Mouse (Mus musculus) CH12.LX (cell line): Measurements from ENCODE around the gene Srpr. TPM values are rescaled to one million over a fixed set of nuclear protein-coding genes. Genes with fewer than 3 reads are reported as not detected.
A peak's percentile ranks its signal among the peaks of the same experiment; 100 is the strongest.

ENCODE experiments used
- DNase-seq: peaks from one replicate; pipeline ENCODE4 v3.0.0-alpha.2; 2013; ENCODE audit errors: extremely low read depth
- H3K27ac ChIP-seq: 2 replicates; pipeline ENCODE4 v1.5.1; 2012; ENCODE audit warnings: low read depth, mild to moderate bottlenecking, control low read depth, moderate library complexity; ENCODE audit not compliant: insufficient read depth
- H3K27me3 ChIP-seq: replicated peaks from 2 replicates; pipeline ENCODE3; 2012; ENCODE audit warnings: inconsistent platforms
- H3K36me3 ChIP-seq, 2 experiments: replicated peaks in 1 of 2; 2 replicates each; pipeline versions ENCODE3 to v1.6.1; 2012; ENCODE audit warnings: inconsistent platforms in 1 of 2, low read length in 1 of 2, mild to moderate bottlenecking in 1 of 2, mixed read lengths in 1 of 2, moderate library complexity in 1 of 2; ENCODE audit not compliant: control insufficient read depth in 1 of 2, insufficient read depth in 1 of 2
- H3K4me1 ChIP-seq, 2 experiments: 2 replicates each; pipeline ENCODE4 v1.6.1; 2012; ENCODE audit warnings: inconsistent platforms in 1 of 2, moderate library complexity in 1 of 2; ENCODE audit not compliant: insufficient read depth in 2 of 2, control insufficient read depth in 1 of 2
- H3K4me2 ChIP-seq: 2 replicates; pipeline ENCODE4 v1.6.1; 2012; ENCODE audit warnings: low read depth, mild to moderate bottlenecking, control low read depth; ENCODE audit not compliant: poor library complexity, insufficient read depth, severe bottlenecking
- H3K4me3 ChIP-seq, 3 experiments: fragments of 150-350 bp in 1 of 3; sonication (generic) in 1 of 3; replicated peaks in 1 of 3; 2 replicates each; pipeline versions ENCODE3 to v1.5.1; 2011 to 2012; ENCODE audit warnings: low read depth in 2 of 3, low read length in 2 of 3, mild to moderate bottlenecking in 2 of 3, moderate library complexity in 2 of 3, control low read depth in 1 of 3, improper control_type of control experiment in 1 of 3, inconsistent platforms in 1 of 3, mixed read lengths in 1 of 3; ENCODE audit not compliant: poor library complexity in 1 of 3
- H3K79me2 ChIP-seq: replicated peaks from 2 replicates; pipeline ENCODE4 v1.6.1; 2012; ENCODE audit warnings: mild to moderate bottlenecking, moderate library complexity; ENCODE audit not compliant: control insufficient read depth, poor library complexity, insufficient read depth, severe bottlenecking; ENCODE audit errors: extremely low read depth
- H3K9ac ChIP-seq: 2 replicates; pipeline ENCODE4 v1.6.1; 2012; ENCODE audit warnings: low read depth, mild to moderate bottlenecking, control low read depth, moderate library complexity; ENCODE audit not compliant: insufficient read depth
- H3K9me3 ChIP-seq: replicated peaks from 2 replicates; pipeline ENCODE3; 2012; ENCODE audit warnings: low read length, inconsistent platforms, mixed read lengths
- BHLHE40 ChIP-seq: IDR thresholded peaks from 2 replicates; pipeline ENCODE4 v1.6.1; 2011; ENCODE audit warnings: mild to moderate bottlenecking, low read depth, low read length, improper control_type of control experiment
- CHD1 ChIP-seq: IDR thresholded peaks from 2 replicates; pipeline ENCODE4 v1.6.1; 2012; ENCODE audit warnings: low read depth, low read length, improper control_type of control experiment, inconsistent platforms
- CHD2 ChIP-seq: IDR thresholded peaks from 2 replicates; pipeline ENCODE4 v1.6.1; 2011; ENCODE audit warnings: low read length, improper control_type of control experiment
- CTCF ChIP-seq, 2 experiments: IDR thresholded peaks in 1 of 2; conservative IDR thresholded peaks in 1 of 2; 2 replicates each; pipeline ENCODE4 v1.5.1; 2011 to 2012; ENCODE audit warnings: low read depth in 2 of 2, low read length in 2 of 2, improper control_type of control experiment in 1 of 2, inconsistent platforms in 1 of 2, mild to moderate bottlenecking in 1 of 2, moderate library complexity in 1 of 2
- E2F4 ChIP-seq: IDR thresholded peaks from 2 replicates; pipeline ENCODE4 v1.6.1; 2011; ENCODE audit warnings: low read depth, low read length, improper control_type of control experiment; ENCODE audit not compliant: insufficient replicate concordance
- EP300 ChIP-seq: IDR thresholded peaks from 2 replicates; pipeline ENCODE4 v1.6.1; 2011; ENCODE audit warnings: low read length, improper control_type of control experiment
- HCFC1 ChIP-seq: IDR thresholded peaks from 2 replicates; pipeline ENCODE4 v1.6.1; 2012; ENCODE audit warnings: low read depth, mild to moderate bottlenecking, inconsistent platforms, low read length, improper control_type of control experiment
- IRF4 ChIP-seq: IDR thresholded peaks from 2 replicates; pipeline ENCODE4 v1.6.1; 2014; ENCODE audit warnings: low read depth, mild to moderate bottlenecking, inconsistent platforms, low read length, improper control_type of control experiment
- JUN ChIP-seq: IDR thresholded peaks from 2 replicates; pipeline ENCODE4 v1.6.1; 2011; ENCODE audit warnings: low read depth, mild to moderate bottlenecking, low read length, improper control_type of control experiment, moderate library complexity; ENCODE audit not compliant: insufficient read depth
- JUND ChIP-seq: conservative IDR thresholded peaks from 2 replicates; pipeline ENCODE4 v1.6.1; 2011; ENCODE audit warnings: low read depth, low read length, improper control_type of control experiment
- KAT2A ChIP-seq: IDR thresholded peaks from 2 replicates; pipeline ENCODE4 v1.6.1; 2012; ENCODE audit warnings: low read length, improper control_type of control experiment, inconsistent platforms; ENCODE audit not compliant: insufficient replicate concordance
- MAFK ChIP-seq: IDR thresholded peaks from 2 replicates; pipeline ENCODE4 v1.6.1; 2011; ENCODE audit warnings: low read length, improper control_type of control experiment; ENCODE audit not compliant: insufficient replicate concordance
- MAX ChIP-seq: IDR thresholded peaks from 2 replicates; pipeline ENCODE4 v1.6.1; 2011; ENCODE audit warnings: low read length, improper control_type of control experiment
- MXI1 ChIP-seq: IDR thresholded peaks from 2 replicates; pipeline ENCODE4 v1.6.1; 2011; ENCODE audit warnings: mild to moderate bottlenecking, low read depth, low read length, improper control_type of control experiment
- NRF1 ChIP-seq: IDR thresholded peaks from 2 replicates; pipeline ENCODE4 v1.6.1; 2014; ENCODE audit warnings: low read depth, mild to moderate bottlenecking, inconsistent platforms, low read length, improper control_type of control experiment, moderate library complexity
- RAD21 ChIP-seq: IDR thresholded peaks from 2 replicates; pipeline ENCODE4 v1.6.1; 2011; ENCODE audit warnings: low read depth, mild to moderate bottlenecking, low read length, improper control_type of control experiment, moderate library complexity
- RCOR1 ChIP-seq: conservative IDR thresholded peaks from 2 replicates; pipeline ENCODE4 v1.6.1; 2012; ENCODE audit warnings: low read depth, mild to moderate bottlenecking, inconsistent platforms, low read length, improper control_type of control experiment
- SIN3A ChIP-seq: IDR thresholded peaks from 2 replicates; pipeline ENCODE4 v1.6.1; 2012; ENCODE audit warnings: low read length, improper control_type of control experiment, inconsistent platforms
- SMC3 ChIP-seq: IDR thresholded peaks from 2 replicates; pipeline ENCODE4 v1.6.1; 2011; ENCODE audit warnings: low read depth, low read length, improper control_type of control experiment
- TCF12 ChIP-seq: IDR thresholded peaks from 2 replicates; pipeline ENCODE4 v1.6.1; 2014; ENCODE audit warnings: low read depth, mild to moderate bottlenecking, inconsistent platforms, low read length, improper control_type of control experiment
- UBTF ChIP-seq: IDR thresholded peaks from 2 replicates; pipeline ENCODE4 v1.6.1; 2012; ENCODE audit warnings: low read depth, mild to moderate bottlenecking, inconsistent platforms, low read length, improper control_type of control experiment, moderate library complexity
- USF1 ChIP-seq: IDR thresholded peaks from 2 replicates; pipeline ENCODE4 v1.6.1; 2014; ENCODE audit warnings: low read depth, mild to moderate bottlenecking, inconsistent platforms, low read length, improper control_type of control experiment
- ZMIZ1 ChIP-seq: IDR thresholded peaks from 2 replicates; pipeline ENCODE4 v1.6.1; 2012; ENCODE audit warnings: low read depth, mild to moderate bottlenecking, inconsistent platforms, low read length, improper control_type of control experiment
- ZNF384 ChIP-seq: IDR thresholded peaks from 2 replicates; pipeline ENCODE4 v1.6.1; 2012; ENCODE audit warnings: low read depth, low read length, improper control_type of control experiment, inconsistent platforms
- dilution Hi-C: fragments of 300-500 bp; cut with MboI; formaldehyde crosslinking; loops from 2 replicates; pipeline ENCODE4 v1.14.3; 2020; ENCODE audit warnings: low sequenced_read_pairs; ENCODE audit not compliant: extremely low pct_unique_long_range_greater_than_20kb, extremely low pct_ligation_motif_present
- in situ Hi-C: fragments of 300-500 bp; cut with MboI; formaldehyde crosslinking; loops from 3 replicates; pipeline ENCODE4 v1.14.3; 2019; ENCODE audit warnings: low sequenced_read_pairs, low pct_ligation_motif_present, low pct_unique_long_range_greater_than_20kb, mixed read lengths
- polyA plus RNA-seq: library from polyadenylated mRNA; unstranded; fragments of >175 nt; gene quantifications from 2 replicates; pipeline ENCODE4 v1.2.1, GENCODE M21; 2012; ENCODE audit warnings: low read depth; ENCODE audit not compliant: insufficient read length
- total RNA-seq, 2 experiments: library from RNA; depleted of rRNA; stranded (reverse); fragments of 300-350 nt in 1 of 2; fragments of >200 nt in 1 of 2; gene quantifications; 2 replicates each; pipeline ENCODE4 v1.2.3; 2012 to 2014

Srpr gene
- total and polyA plus RNA-seq, 3 experiments, result 38.2 to 95.0 (median 40.1) TPM

DNA sequence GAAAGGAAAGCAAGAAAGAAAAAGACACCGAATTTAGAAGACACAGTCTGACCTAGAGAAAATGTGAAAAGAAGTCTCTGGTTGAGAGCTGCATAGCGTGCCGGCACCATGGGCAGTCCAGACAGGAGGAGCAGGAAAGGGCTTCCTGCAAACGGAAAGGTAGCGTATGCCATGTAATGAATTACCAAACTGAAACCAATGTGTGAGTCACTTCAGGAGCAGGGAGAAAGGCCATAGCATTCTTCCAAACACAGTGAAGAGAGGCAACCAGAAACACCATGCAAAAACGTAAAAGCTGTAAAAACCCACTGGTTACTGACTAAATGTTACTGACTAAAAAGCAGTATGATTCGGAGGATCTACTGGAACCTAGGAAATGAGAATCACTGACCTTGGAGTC lies 38.3 kb upstream of the Srpr start:
- Histone ChIP-seq H3K9me3 (no peaks in the 10 kb centered on the region), H3K36me3 (peaks cover 27 to 76% of the 10 kb centered on the region in 2 experiments), H3K79me2 (no peaks in the 10 kb centered on the region), H3K4me1 (peaks cover 10 to 28% of the 10 kb centered on the region in 2 experiments), H3K4me2 (no peak overlapping the region), H3K27me3 (no peaks in the 10 kb centered on the region), H3K27ac (no peak overlapping the region; the same call in 1 of the 2 replicates), H3K9ac (no peak overlapping the region), H3K4me3 (no peak overlapping the region)
- TF ChIP-seq RAD21, result no peak
- no peak for TF ChIP-seq BHLHE40
- TF ChIP-seq TCF12, result no peak
- TF ChIP-seq CTCF (conservative IDR thresholded peaks at IDR 0.05 in 1 of 2, IDR thresholded peaks at IDR 0.05 in 1 of 2; ENCODE audit: low read depth in 2 of 2, low read length in 2 of 2), result no peak
- TF ChIP-seq HCFC1, result no peak
- no peak for TF ChIP-seq CHD1
- dilution Hi-C loops, result no loop called here
- no peak for DNase-seq
- in situ Hi-C loops, result no loop called here

GRCm38 (mm10) chr9:35163011-35163690 lies 36.8 kb upstream of the Srpr start:
- in situ Hi-C loops, result no loop called here
- Histone ChIP-seq H3K9ac (no peak overlapping the region), H3K36me3 (peaks cover 25 to 76% of the 10 kb centered on the region in 2 experiments), H3K4me1 (peaks cover 10 to 26% of the 10 kb centered on the region in 2 experiments), H3K4me2 (no peak overlapping the region), H3K4me3 (no peak overlapping the region), H3K79me2 (no peaks in the 10 kb centered on the region), H3K27ac (no peak overlapping the region), H3K9me3 (no peaks in the 10 kb centered on the region), H3K27me3 (no peaks in the 10 kb centered on the region)
- no peak for DNase-seq
- dilution Hi-C loops, result no loop called here
- TF ChIP-seq EP300 (no peak), ZNF384 (peak; percentile 79), MAFK (no peak)

- no peaks in the 10 kb centered on the region for H3K79me2 ChIP-seq
- H3K4me1 ChIP-seq, result peaks cover 10 to 26% of the 10 kb centered on the region in 2 experiments
- H3K4me2 ChIP-seq, result no peak overlapping the region
- H3K27ac ChIP-seq, result no peak overlapping the region
- no peaks in the 10 kb centered on the region for H3K27me3 ChIP-seq
- DNase-seq, result no peak
- H3K36me3 ChIP-seq, result peaks cover 30 to 83% of the 10 kb centered on the region in 2 experiments
- in situ Hi-C loops, result no loop called here
- dilution Hi-C loops, result no loop called here
- no peak overlapping the region for H3K4me3 ChIP-seq
- no peak overlapping the region for H3K9ac ChIP-seq
- no peaks in the 10 kb centered on the region for H3K9me3 ChIP-seq
- TF ChIP-seq E2F4 (no peak), CHD2 (no peak), KAT2A (no peak), SMC3 (no peak), JUND (no peak), MAX (no peak), RCOR1 (no peak), ZMIZ1 (no peak), RAD21 (no peak), MXI1 (no peak), USF1 (no peak), UBTF (no peak), SIN3A (no peak), JUN (no peak), NRF1 (no peak), IRF4 (no peak)
Observed at GRCm38 (mm10) chr9:35164142-35164874, 35.7 kb upstream of the Srpr start.
